Mouse (Mus musculus): ENCODE data around the gene Ncoa5.

DNA sequence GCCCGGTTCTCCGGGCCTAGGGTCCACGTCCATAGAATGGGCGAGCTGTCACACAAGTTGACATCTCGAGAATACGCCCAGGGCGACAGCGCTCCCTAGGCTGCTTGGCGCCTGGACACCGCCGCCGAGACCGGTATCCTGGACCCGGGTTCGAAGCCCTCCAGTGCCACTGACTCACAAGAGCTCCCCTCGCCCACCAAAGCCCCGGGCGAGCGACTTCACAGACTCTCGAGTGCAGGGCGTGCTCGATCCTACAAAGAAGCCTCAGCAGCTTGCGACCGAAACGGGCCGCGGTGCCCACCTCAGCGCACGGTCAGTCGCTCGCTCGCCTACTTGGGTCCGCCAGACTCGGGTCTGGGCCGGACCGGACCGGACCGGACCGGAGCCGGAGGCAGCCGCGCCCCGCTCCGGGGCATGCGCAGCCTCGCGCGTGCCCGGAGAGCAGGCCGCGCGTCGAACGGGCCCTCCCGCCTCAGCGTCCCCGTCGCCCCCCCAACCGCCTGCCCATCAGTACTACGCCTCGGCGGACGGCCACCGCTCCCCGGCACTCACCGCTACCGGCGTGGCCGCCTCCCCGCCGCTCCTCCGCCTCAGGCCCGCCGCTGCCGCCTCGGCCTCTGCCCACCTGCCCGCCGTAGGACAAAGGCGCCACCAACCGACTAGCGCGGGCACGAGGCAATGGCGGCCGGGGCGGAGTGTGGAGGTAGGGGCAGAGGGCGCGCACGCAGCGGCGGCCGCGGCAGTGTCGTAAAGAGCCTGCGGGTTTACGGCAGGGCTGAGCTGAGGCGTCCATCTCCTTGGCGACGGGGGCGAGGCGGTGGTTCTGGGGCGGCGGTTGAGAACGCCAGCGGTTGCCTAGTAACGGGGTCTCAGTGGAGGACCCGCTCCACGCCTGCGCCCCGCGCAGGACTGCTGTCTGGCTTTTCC, at the start of gene Ncoa5:
- TF ChIP-seq POLR2A (IDR thresholded peaks at IDR 0.05; ENCODE audit: borderline replicate concordance, low read depth, low read length), result no peak
- no peak for TF ChIP-seq CTCF (IDR thresholded peaks at IDR 0.05; ENCODE audit: low read depth, low read length)
